Comparison of ENCODE assay signal across 10 mouse cellular contexts in the genomic region with DNA sequence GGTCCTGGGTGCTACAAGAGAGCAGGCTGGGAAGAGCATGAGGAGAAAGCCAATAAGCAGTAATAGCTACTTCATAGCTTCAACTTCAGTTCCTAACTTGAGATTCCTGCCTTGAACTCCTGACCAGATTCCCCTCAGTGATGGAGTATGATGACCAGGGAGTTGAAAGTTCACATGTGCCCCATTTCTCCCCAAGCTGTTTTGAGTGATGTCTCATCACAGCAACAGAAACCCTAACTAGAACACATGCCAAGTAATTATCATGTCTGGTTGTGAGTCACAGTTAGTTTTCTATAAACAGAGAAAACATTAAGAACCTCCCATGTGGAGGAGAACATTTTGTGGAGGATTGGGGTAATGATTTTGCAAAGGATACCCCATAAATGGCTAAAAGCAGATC.
"Had no signal": no experiment of that assay in that cellular context is flagged by ENCODE, and none has a peak within 500 bp of the region (broad histone marks: within the 10 kb centered on the region; RNA-seq: fewer than 3 reads in every experiment).

No protein-coding gene starts in this region.

- H3K36me3 ChIP-seq: liver, embryonic 13.5 days had no signal

- H3K4me2 ChIP-seq: liver, embryonic 13.5 days; midbrain, embryonic 11.5 days had no signal

- H3K27me3 ChIP-seq: liver, embryonic 13.5 days had no signal

- DNase-seq: kidney, postnatal 14 days; kidney, postnatal 4 days; liver, embryonic 13.5 days; lung, adult 2 months; lung, postnatal 14 days; lung, postnatal 4 days; midbrain, embryonic 14.5 days; thymus, adult 18-20 months; thymus, postnatal 36 days had no signal

- H3K9ac ChIP-seq: liver, embryonic 13.5 days had no signal

- H3K9me3 ChIP-seq: liver, embryonic 13.5 days had no signal

- H3K4me3 ChIP-seq: liver, embryonic 13.5 days had no signal

- H3K27ac ChIP-seq: liver, embryonic 13.5 days had no signal

- H3K4me1 ChIP-seq: liver, embryonic 13.5 days had no signal
